Mouse (Mus musculus) liver, embryonic 14.5 days (tissue): ENCODE data around the gene Csf2ra.

Experiments used
- CTCF ChIP-seq: IDR thresholded peaks from 2 replicates; pipeline ENCODE4 v1.5.1; 2016; ENCODE audit warnings: antibody characterized with exemption, low read depth, control low read depth
- EP300 ChIP-seq: IDR thresholded peaks from 2 replicates; pipeline ENCODE4 v1.6.1; 2016; ENCODE audit warnings: antibody characterized with exemption, low read depth

DNA sequence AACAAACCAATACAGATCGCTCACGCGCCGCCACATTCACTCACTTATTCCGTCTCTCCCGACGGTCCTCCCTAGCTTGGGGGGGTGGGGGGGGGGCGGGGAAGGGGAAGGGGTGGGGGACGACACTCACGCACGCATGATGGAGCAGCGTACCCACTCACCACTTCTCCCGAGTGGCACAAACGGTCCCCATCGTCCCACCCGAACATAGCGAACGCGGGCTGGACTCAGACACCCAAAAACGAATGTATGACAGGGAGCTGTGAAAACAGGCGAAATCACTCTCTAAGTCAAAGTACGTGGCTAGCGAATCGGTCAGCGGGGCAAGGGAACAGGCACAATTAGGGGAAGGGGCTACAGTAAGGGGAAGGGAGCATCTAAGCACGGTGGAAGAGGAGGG, 38.4 kb upstream of the Csf2ra start:
- TF ChIP-seq CTCF (no peak), EP300 (no peak)
